Mouse (Mus musculus) myocyte (in vitro differentiated cells): ENCODE results near the gene Dlg2.

Source experiments
- MAX ChIP-seq: IDR thresholded peaks from one replicate; pipeline ENCODE4 v1.6.1; 2011; ENCODE audit warnings: low read depth, mild to moderate bottlenecking, control low read depth
- MYOD1 ChIP-seq, 3 experiments: IDR thresholded peaks; one replicate each; pipeline ENCODE4 v1.6.1; 2011; ENCODE audit warnings: control low read depth in 2 of 3, low read depth in 2 of 3, mild to moderate bottlenecking in 2 of 3, moderate library complexity in 1 of 3; ENCODE audit not compliant: insufficient read length in 2 of 3, control insufficient read depth in 1 of 3
- POLR2A ChIP-seq: IDR thresholded peaks from one replicate; pipeline ENCODE4 v1.6.1; 2011; ENCODE audit warnings: low read depth, mild to moderate bottlenecking, control low read depth, moderate library complexity; ENCODE audit not compliant: insufficient read length
- TCF12 ChIP-seq: IDR thresholded peaks from one replicate; pipeline ENCODE4 v1.6.1; 2011; ENCODE audit warnings: mild to moderate bottlenecking, control low read depth; ENCODE audit not compliant: poor library complexity, insufficient read depth, severe bottlenecking
- USF1 ChIP-seq: IDR thresholded peaks from one replicate; pipeline ENCODE4 v1.6.1; 2011; ENCODE audit warnings: low read depth, mild to moderate bottlenecking, control low read depth, moderate library complexity

- no peak for TF ChIP-seq POLR2A
- TF ChIP-seq TCF12 = no peak
- no peak for TF ChIP-seq MYOD1 (IDR thresholded peaks at IDR 0.05; ENCODE audit: control insufficient read depth in 1 of 3, insufficient read length in 2 of 3, low read depth in 2 of 3)
- no peak for TF ChIP-seq MAX
- TF ChIP-seq USF1 = no peak
These were observed 614.6 kb downstream of the Dlg2 start for GRCm38 (mm10) chr7:91090830-91091683.
